Mouse (Mus musculus): ENCODE measurements around the gene Abtb1. TPM values are rescaled to one million over a fixed set of nuclear protein-coding genes. Genes with fewer than 3 reads are reported as not detected.

Gene Abtb1
- total RNA-seq, 2 experiments from 2014 or later: 23.2 to 26.7 TPM

GRCm38 (mm10) chr6:88855636-88856035 is 13.9 kb upstream of the Abtb1 start:
- peak; percentile 59 to 74 for DNase-seq (ENCODE audit: low spot score in 2 of 2)

GRCm38 (mm10) chr6:88854509-88854908 is 12.7 kb upstream of the Abtb1 start:
- DNase-seq (ENCODE audit: low spot score in 2 of 2): no peak

DNA sequence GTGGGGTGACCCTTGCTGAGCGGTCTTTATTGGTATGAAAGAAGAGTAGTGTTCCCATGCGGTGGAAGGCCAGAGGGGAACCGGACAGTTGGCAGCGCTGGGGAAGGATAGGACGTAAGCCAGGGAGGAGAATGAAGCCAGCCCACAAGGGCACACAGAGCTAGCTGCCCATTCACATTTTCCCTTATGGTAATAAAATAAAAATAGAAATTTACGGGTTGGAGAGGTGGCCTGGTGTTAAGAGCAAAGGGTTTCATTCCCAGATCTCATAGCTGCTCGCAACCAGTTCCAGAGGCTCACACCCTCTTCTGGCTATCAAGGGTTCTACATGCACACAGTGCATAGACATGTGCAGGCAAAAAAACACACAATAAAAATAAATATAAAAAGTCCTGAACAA is 8.2 kb upstream of the Abtb1 start:
- DNase-seq (ENCODE audit: low spot score in 2 of 2): no peak

GRCm38 (mm10) chr6:88849270-88849669 is 7.5 kb upstream of the Abtb1 start:
- no peak for DNase-seq (ENCODE audit: low spot score in 2 of 2)

- DNase-seq (ENCODE audit: low spot score in 2 of 2): no peak
These were observed 5.8 kb upstream of the Abtb1 start for GRCm38 (mm10) chr6:88847571-88847970.

DNA sequence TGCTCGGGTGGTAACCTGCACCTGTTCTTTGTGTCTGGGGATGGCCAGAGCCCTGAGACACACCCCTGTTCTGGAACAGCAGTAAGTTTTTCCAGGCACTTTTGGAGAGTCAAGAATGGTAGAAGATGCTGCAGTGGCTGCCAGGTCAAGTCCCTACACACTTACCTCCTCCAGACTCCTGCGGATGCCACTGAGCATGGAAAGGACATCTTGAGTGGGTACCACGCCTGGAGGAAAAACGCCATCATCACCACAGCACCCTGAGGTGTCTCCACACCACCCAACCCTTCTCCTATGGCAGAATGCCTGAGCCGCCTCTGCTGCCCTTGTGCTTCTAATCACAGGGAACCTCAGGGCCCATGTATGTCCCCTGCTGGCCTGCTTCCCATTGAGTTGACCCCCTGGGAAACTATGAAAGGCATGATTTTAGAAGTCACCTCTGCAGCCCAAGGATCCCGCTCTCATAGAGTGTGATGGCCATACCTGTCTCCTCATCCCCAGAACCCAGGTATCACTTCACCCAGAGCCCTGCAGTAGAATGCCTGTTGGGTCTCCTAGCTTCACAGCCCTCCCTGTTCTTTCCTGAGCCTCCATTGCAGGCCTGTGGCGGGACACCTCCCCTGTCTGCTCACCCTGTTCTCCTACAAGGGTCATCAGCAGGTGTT is 3.2 kb upstream of the Abtb1 start:
- no peak for DNase-seq (ENCODE audit: low spot score in 2 of 2)

DNA sequence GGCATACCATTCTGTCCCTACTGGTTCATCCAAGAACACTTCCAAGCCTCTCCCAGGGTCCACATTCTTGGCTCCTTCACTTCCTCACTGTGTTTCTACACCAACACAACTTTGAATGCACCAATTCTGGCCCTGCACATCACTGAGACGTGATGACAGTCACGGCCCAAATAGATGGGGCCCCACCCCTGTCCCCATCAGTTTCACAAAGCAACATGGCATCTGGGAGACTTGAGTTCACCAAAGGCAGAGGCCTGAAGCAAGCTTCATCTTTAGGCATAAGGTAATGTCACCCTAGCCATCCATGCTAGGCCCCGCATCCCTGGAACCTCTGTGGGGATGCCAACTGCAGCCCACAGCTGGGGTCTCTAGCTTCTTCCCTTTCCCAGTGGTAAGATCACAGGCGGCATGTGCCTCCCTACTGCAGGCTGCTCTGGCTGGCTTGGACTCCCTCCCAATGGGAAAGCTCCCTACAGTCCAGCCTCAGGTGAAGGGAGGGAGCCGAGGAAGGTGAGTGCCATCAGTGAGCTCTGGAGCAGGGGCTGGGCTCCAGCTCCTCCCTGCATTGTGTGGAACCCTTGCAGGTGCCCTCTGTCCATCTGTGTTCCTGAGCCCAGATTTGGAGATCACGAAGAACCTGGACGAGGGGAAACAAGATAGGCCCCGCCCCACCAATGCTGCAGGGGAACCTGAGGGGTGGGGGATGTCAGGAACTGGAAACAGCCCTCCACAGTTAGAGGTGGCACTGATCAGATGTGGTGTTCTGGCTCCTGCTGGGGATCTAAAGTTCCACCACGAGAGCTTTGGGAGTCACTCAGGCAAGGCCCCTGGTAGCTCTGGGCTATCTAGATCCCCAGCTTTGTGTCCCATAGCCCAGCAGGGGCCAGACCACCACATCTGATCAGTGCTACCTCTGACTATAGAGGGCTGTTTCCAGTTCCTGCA is 2.3 kb upstream of the Abtb1 start:
- no peak for DNase-seq (ENCODE audit: low spot score in 2 of 2)

GRCm38 (mm10) chr6:88843241-88843640 is 1.5 kb upstream of the Abtb1 start:
- DNase-seq (ENCODE audit: low spot score in 2 of 2): no peak

- peak in 1 of 2 experiments; percentile 53 for DNase-seq (ENCODE audit: low spot score in 2 of 2)
These were observed 957 bp upstream of the Abtb1 start for GRCm38 (mm10) chr6:88842731-88843151.

DNA sequence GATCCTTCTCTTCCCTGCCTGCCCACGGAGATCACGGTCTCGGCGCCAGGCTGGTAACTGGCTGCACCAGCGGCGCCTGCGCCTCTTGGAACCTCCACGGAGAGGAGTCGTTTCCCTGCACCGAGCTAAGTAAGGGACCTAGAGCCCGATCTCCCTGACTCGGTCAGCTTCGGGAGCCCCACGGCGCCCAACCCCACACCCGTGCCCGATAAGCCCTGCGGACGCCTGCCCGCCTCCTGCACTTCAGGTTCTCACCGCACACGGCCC is 337 bp downstream of the Abtb1 start:
- DNase-seq (ENCODE audit: low spot score in 2 of 2): no peak

GRCm38 (mm10) chr6:88840791-88841513 is 832 bp downstream of the Abtb1 start:
- no peak for DNase-seq (ENCODE audit: low spot score in 2 of 2)

DNA sequence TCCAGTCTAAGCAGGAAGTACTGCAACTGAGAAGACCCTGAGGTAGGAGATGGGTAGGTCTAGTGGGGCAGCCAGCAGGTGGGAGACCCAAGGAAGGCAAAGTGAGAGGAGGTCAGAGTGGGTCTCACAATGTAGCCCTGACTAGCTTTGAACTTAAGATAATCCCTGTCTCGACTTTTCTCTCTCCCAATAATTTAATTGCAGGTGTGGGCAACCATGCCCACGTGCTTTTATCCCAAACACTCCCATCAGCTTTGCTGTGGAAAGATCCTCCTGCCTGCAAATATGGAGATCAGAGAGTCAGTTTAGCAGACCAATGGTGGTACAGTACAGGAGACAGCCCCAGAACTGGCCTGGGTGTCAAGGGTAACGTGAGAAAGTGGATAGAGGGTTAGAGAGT is 1.6 kb downstream of the Abtb1 start:
- DNase-seq (ENCODE audit: low spot score in 2 of 2): no peak

- DNase-seq (ENCODE audit: low spot score in 2 of 2): no peak
These were observed 2.4 kb downstream of the Abtb1 start for GRCm38 (mm10) chr6:88839135-88839970.

DNA sequence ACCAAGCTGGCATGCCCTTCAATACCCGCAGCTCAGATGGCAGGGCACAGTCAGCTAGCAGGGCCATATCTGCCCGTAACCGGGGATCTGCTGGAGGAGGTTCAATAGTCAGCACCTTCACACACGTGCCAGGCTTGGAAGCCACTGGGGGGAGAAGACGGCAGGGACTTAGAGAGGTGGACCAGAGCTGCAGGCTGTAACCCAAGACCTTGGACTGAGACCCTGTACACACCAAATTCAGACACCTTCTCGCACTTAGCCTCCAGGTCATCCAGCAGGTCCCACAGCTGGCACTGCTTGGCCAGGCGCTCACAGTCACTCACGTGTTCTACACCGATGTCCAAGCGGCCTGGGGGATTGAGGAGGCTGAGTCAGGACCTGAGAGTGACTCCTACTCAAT is 3.2 kb downstream of the Abtb1 start:
- DNase-seq (ENCODE audit: low spot score in 2 of 2): no peak

GRCm38 (mm10) chr6:88837999-88838398 is 3.8 kb downstream of the Abtb1 start:
- no peak for DNase-seq (ENCODE audit: low spot score in 2 of 2)

GRCm38 (mm10) chr6:88836178-88836819 is 5.5 kb downstream of the Abtb1 start:
- DNase-seq (ENCODE audit: low spot score in 2 of 2): no peak

- no peak for DNase-seq (ENCODE audit: low spot score in 2 of 2)
These were observed 6.7 kb downstream of the Abtb1 start for GRCm38 (mm10) chr6:88835047-88835446.

- DNase-seq (ENCODE audit: low spot score in 2 of 2): no peak
These were observed 8.2 kb downstream of the Abtb1 start for GRCm38 (mm10) chr6:88833340-88834140.

GRCm38 (mm10) chr6:88832663-88833062 is 9.1 kb downstream of the Abtb1 start:
- DNase-seq (ENCODE audit: low spot score in 2 of 2): no peak

GRCm38 (mm10) chr6:88831456-88831855 is 10.3 kb downstream of the Abtb1 start:
- DNase-seq (ENCODE audit: low spot score in 2 of 2): peak; percentile 68 to 80
